Comparison of ENCODE assay signal across 8 mouse cellular contexts in genomic region chr10:18743286-18744142, GRCm38 (mm10). TPM values are rescaled to one million over a fixed set of nuclear protein-coding genes. Genes with fewer than 3 reads are reported as not detected.
DNase-seq lines count a peak whose midpoint lies in the region; ATAC-seq and TF ChIP-seq lines count a peak whose summit lies in the region.

Arfgef3 (minus strand) TSS chr10:18743949.

- no peak for DNase-seq in ES-E14 (ENCODE audit: low read depth, low spot score)
- peak; percentile 93 for DNase-seq in cerebellum, adult 8-10 months
- DNase-seq in frontal cortex, adult 2 months (ENCODE audit: extremely low spot score in 1 of 2, low spot score in 1 of 2) = peak; percentile 64 to 84
- DNase-seq in layer of hippocampus, adult 18-20 months (ENCODE audit: low spot score in 2 of 2) = peak; percentile 78 to 84
- DNase-seq in neural tube, embryonic 11.5 days (ENCODE audit: low spot score) = peak; percentile 59
- DNase-seq in thymus, postnatal 10 days (ENCODE audit: low spot score in 2 of 2) = peak; percentile 18 to 44

- peak within 1 kb of the TSS; percentile 53 to 78 for H3K4me3 ChIP-seq in ES-E14 (ENCODE audit: insufficient read depth in 1 of 2, low read depth in 1 of 2, low read length in 2 of 2, poor library complexity in 1 of 2, severe bottlenecking in 1 of 2)
- H3K4me3 ChIP-seq in liver, embryonic 15.5 days (replicated peaks) = peak within 1 kb of the TSS; percentile 45
- peak within 1 kb of the TSS; percentile 55 for H3K4me3 ChIP-seq in neural tube, embryonic 11.5 days (ENCODE audit: low read depth, low read length)

- peak; percentile 65 to 77 for ATAC-seq in hematopoietic stem cell, adult 5-6 weeks (replicated peaks in 1 of 2; ENCODE audit: insufficient read depth in 1 of 2, low FRiP score in 2 of 2, low TSS enrichment in 1 of 2, low read depth in 1 of 2, poor library complexity in 2 of 2, severe bottlenecking in 2 of 2)
- no peak for ATAC-seq in liver, embryonic 15.5 days (ENCODE audit: insufficient read depth)
- peak; percentile 81 for ATAC-seq in neural tube, embryonic 11.5 days (ENCODE audit: insufficient read depth, low FRiP score, low TSS enrichment)

- no peaks in the 10 kb centered on the region for H3K4me1 ChIP-seq in ES-E14 (ENCODE audit: control insufficient read depth in 2 of 2, insufficient read depth in 2 of 2, low read length in 2 of 2, poor library complexity in 1 of 2)
- no peaks in the 10 kb centered on the region for H3K4me1 ChIP-seq in liver, embryonic 15.5 days (replicated peaks)
- H3K4me1 ChIP-seq in neural tube, embryonic 11.5 days (ENCODE audit: control insufficient read depth, insufficient read depth, low read length) = no peaks in the 10 kb centered on the region

- WGBS in liver, embryonic 15.5 days (ENCODE audit: insufficient replicate concordance) = 3% methylated on average over 50 of the region's 50 CpGs
- 1% methylated on average over 50 of the region's 50 CpGs for WGBS in neural tube, embryonic 11.5 days

- H3K4me2 ChIP-seq in liver, embryonic 15.5 days = peak within 1 kb of the TSS; percentile 63
- peak within 1 kb of the TSS; percentile 85 for H3K4me2 ChIP-seq in neural tube, embryonic 11.5 days (ENCODE audit: low read depth)

- H3K27me3 ChIP-seq in liver, embryonic 15.5 days = peaks cover 30% of the 10 kb centered on the region
- H3K27me3 ChIP-seq in neural tube, embryonic 11.5 days (ENCODE audit: control insufficient read depth, insufficient read depth, low read length) = no peaks in the 10 kb centered on the region

- no peaks in the 10 kb centered on the region for H3K9me3 ChIP-seq in ES-E14 (ENCODE audit: control insufficient read depth, insufficient read depth, low read depth, low read length)
- H3K9me3 ChIP-seq in liver, embryonic 15.5 days (replicated peaks) = no peaks in the 10 kb centered on the region
- no peaks in the 10 kb centered on the region for H3K9me3 ChIP-seq in neural tube, embryonic 11.5 days (ENCODE audit: control insufficient read depth, low read length)

- H3K27ac ChIP-seq in ES-E14 (ENCODE audit: insufficient read depth, low read depth, low read length, poor library complexity, severe bottlenecking) = no peak within 1 kb of the TSS
- H3K27ac ChIP-seq in liver, embryonic 15.5 days (replicated peaks) = no peak within 1 kb of the TSS
- H3K27ac ChIP-seq in neural tube, embryonic 11.5 days (ENCODE audit: low read depth, low read length) = no peak within 1 kb of the TSS

- peak within 1 kb of the TSS; percentile 68 for H3K9ac ChIP-seq in ES-E14 (ENCODE audit: insufficient read depth, low read depth, low read length, poor library complexity, severe bottlenecking)
- H3K9ac ChIP-seq in liver, embryonic 15.5 days = no peak within 1 kb of the TSS
- peak within 1 kb of the TSS; percentile 55 for H3K9ac ChIP-seq in neural tube, embryonic 11.5 days (ENCODE audit: low read length)

- H3K36me3 ChIP-seq in ES-E14 (ENCODE audit: control insufficient read depth, insufficient read depth, low read length, poor library complexity, severe bottlenecking) = no peaks in the 10 kb centered on the region
- no peaks in the 10 kb centered on the region for H3K36me3 ChIP-seq in liver, embryonic 15.5 days (replicated peaks)
- H3K36me3 ChIP-seq in neural tube, embryonic 11.5 days (ENCODE audit: control insufficient read depth, insufficient read depth, low read length) = no peaks in the 10 kb centered on the region

- in situ Hi-C loops in ES-E14 (cut with MboI; ENCODE audit: low sequenced_read_pairs in 2 of 2, unreplicated experiment in 2 of 2) = no loop called here

TF ChIP-seq in ES-E14, 5 proteins besides CTCF, POLR2A, EP300 and RAD21:
- TF ChIP-seq ZC3H11A (IDR thresholded peaks at IDR 0.05; ENCODE audit: borderline replicate concordance, low read depth, low read length) = no peak

RNA-seq across cellular contexts. Expression of gene Arfgef3, which starts in this region (rescaled TPM):
- 3.6 and 4.0 TPM in 2 replicates for total RNA-seq in ES-E14 (2012; rRNA removed)
- polyA plus RNA-seq in frontal cortex, adult 2 months (2012; rRNA removed) = 18.1 and 19.7 TPM in 2 replicates
- 0.35 and 0.50 TPM in 2 replicates for total RNA-seq in hematopoietic stem cell, adult 5-6 weeks (2017)
- total RNA-seq in layer of hippocampus, adult 18-20 months (2021) = 10 to 100 TPM; 81.5 to 85.2 TPM
- polyA plus RNA-seq in liver, embryonic 15.5 days (2015; fragmentation: Nextera tagmentation; extraction: Ambion mirVana) = 0.02 and 0.03 TPM in 2 replicates
- 1.5 and 2.1 TPM in 2 replicates for polyA plus RNA-seq in neural tube, embryonic 11.5 days (2014; fragmentation: Nextera tagmentation; extraction: Ambion mirVana)

Comparison
In these comparisons a context has a peak if more than half of its experiments do, and no peak if none do; other contexts are left out.
1. RNA of gene Arfgef3 (total RNA-seq): 81.5 to 85.2 TPM in layer of hippocampus, adult 18-20 months; 3.6 to 4.0 TPM in ES-E14 and 0.35 to 0.50 TPM in hematopoietic stem cell, adult 5-6 weeks; every median in the first group is over 10 times any median in the second.
2. Peak in ATAC-seq in hematopoietic stem cell, adult 5-6 weeks; RNA of the gene not detected or under 1 TPM.
3. Peak in every context shown above with its lines, with median percentiles within 50 percentile points of each other: H3K4me3 ChIP-seq.